Mouse (Mus musculus) embryonic facial prominence, embryonic 15.5 days (tissue): ENCODE results near the gene Aars2. TPM values are rescaled to one million over a fixed set of nuclear protein-coding genes. Genes with fewer than 3 reads are reported as not detected.

Experiments
- ATAC-seq: fragments of 200-750 bp; cut with Nextera tagmentation; 2 replicates; pipeline ENCODE4 v1.8.0; 2017; ENCODE audit warnings: low read depth, moderate TSS enrichment; ENCODE audit not compliant: insufficient number of reproducible peaks, low FRiP score, low TSS enrichment
- H3K27ac ChIP-seq: fragments of 300-500 bp; sonication (generic); replicated peaks from 2 replicates; pipeline ENCODE4 v1.5.1; 2015; ENCODE audit warnings: mild to moderate bottlenecking, inconsistent platforms
- H3K27me3 ChIP-seq: fragments of 300-500 bp; sonication (generic); 2 replicates; pipeline ENCODE4 v1.6.1; 2015; ENCODE audit warnings: inconsistent platforms
- H3K36me3 ChIP-seq: fragments of 300-500 bp; sonication (generic); 2 replicates; pipeline ENCODE4 v1.6.1; 2015; ENCODE audit warnings: mild to moderate bottlenecking, inconsistent platforms
- H3K4me1 ChIP-seq: fragments of 300-500 bp; sonication (generic); 2 replicates; pipeline ENCODE4 v1.6.1; 2015; ENCODE audit warnings: inconsistent platforms
- H3K4me2 ChIP-seq: fragments of 300-500 bp; sonication (generic); replicated peaks from 2 replicates; pipeline ENCODE4 v1.6.1; 2015; ENCODE audit warnings: mild to moderate bottlenecking, inconsistent platforms
- H3K4me3 ChIP-seq: fragments of 300-500 bp; sonication (generic); replicated peaks from 2 replicates; pipeline ENCODE4 v1.5.1; 2015; ENCODE audit warnings: mild to moderate bottlenecking, inconsistent platforms
- H3K9ac ChIP-seq: fragments of 300-500 bp; sonication (generic); 2 replicates; pipeline ENCODE4 v1.6.1; 2015; ENCODE audit warnings: inconsistent platforms
- H3K9me3 ChIP-seq: fragments of 300-500 bp; sonication (generic); replicated peaks from 2 replicates; pipeline ENCODE4 v1.6.1; 2016; ENCODE audit warnings: inconsistent platforms
- WGBS: fragments of 180-500 bp; shearing (Covaris S2); methylation state at CpG from one replicate; pipeline ENCODE4 v1.1.7; 2015; 5-methylcytosine and 5-hydroxymethylcytosine counted together
- polyA plus RNA-seq: library from polyadenylated mRNA; unstranded; fragments of >200 nt; fragmentation: Nextera tagmentation; extraction: Ambion mirVana; gene quantifications from 2 replicates; pipeline ENCODE4 v1.2.1, GENCODE M21; 2015

Gene Aars2
- polyA plus RNA-seq, 1 experiment from 2014 or later, result 15.8 TPM

DNA sequence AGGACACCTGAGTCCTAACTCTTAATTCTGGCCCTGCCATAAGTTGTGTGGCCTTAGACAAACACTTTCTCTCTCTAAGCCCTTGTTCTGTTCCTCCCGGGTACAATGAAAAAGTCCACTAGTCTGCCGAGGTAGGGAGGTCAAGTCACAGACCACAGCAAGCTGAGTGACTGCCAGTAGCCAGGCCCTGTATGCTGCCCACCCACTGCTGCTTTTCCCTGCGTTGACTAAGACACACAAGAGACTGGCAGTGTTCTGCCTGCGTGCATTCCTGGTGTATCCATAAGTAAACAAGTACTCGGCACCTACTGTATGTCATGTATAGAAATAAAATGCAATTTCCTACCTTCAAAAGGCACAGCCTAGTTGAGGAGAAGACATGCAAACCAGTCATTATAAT, 43.6 kb downstream of the Aars2 start:
- Histone ChIP-seq H3K4me3 (peak overlapping the region; percentile 62), H3K27me3 (peaks cover 47% of the 10 kb centered on the region)
- no peak for ATAC-seq

GRCm38 (mm10) chr17:45551249-45551796, 44.7 kb downstream of the Aars2 start:
- H3K27ac ChIP-seq, result no peak overlapping the region

More for the DNA sequence above, 43.6 kb downstream of the Aars2 start:
- H3K36me3 ChIP-seq, result no peaks in the 10 kb centered on the region
- H3K27ac ChIP-seq, result no peak overlapping the region
- H3K9me3 ChIP-seq, result no peaks in the 10 kb centered on the region
- H3K4me1 ChIP-seq, result peaks cover 16% of the 10 kb centered on the region
- H3K4me2 ChIP-seq, result peak overlapping the region; percentile 92; the same call in 1 of the 2 replicates
- no peak overlapping the region for H3K9ac ChIP-seq
- 26% methylated on average over 5 of the region's 5 CpGs for WGBS

GRCm38 (mm10) chr17:45551816-45552451, 45.3 kb downstream of the Aars2 start:
- no peaks in the 10 kb centered on the region for H3K36me3 ChIP-seq
- WGBS, result 7% methylated on average over 8 of the region's 8 CpGs
- H3K27me3 ChIP-seq, result peaks cover 37% of the 10 kb centered on the region
- H3K4me1 ChIP-seq, result peaks cover 21% of the 10 kb centered on the region
- H3K27ac ChIP-seq, result no peak overlapping the region
- H3K4me2 ChIP-seq, result no peak overlapping the region
- H3K4me3 ChIP-seq, result no peak overlapping the region
- no peaks in the 10 kb centered on the region for H3K9me3 ChIP-seq
- ATAC-seq, result no peak
- H3K9ac ChIP-seq, result no peak overlapping the region

More at GRCm38 (mm10) chr17:45551249-45551796, 44.7 kb downstream of the Aars2 start:
- WGBS, result 57% methylated on average over 7 of the region's 7 CpGs
- H3K9me3 ChIP-seq, result no peaks in the 10 kb centered on the region
- no peak overlapping the region for H3K9ac ChIP-seq
- peaks cover 17% of the 10 kb centered on the region for H3K4me1 ChIP-seq
- H3K36me3 ChIP-seq, result no peaks in the 10 kb centered on the region
- no peak overlapping the region for H3K4me3 ChIP-seq
- H3K4me2 ChIP-seq, result no peak overlapping the region
- ATAC-seq, result no peak
- H3K27me3 ChIP-seq, result peaks cover 37% of the 10 kb centered on the region

- peaks cover 30% of the 10 kb centered on the region for H3K27me3 ChIP-seq
- H3K4me3 ChIP-seq, result no peak overlapping the region
- no peak overlapping the region for H3K4me2 ChIP-seq
- H3K27ac ChIP-seq, result no peak overlapping the region
- WGBS, result 71% methylated on average over 3 of the region's 3 CpGs
- peaks cover 32% of the 10 kb centered on the region for H3K4me1 ChIP-seq
- H3K36me3 ChIP-seq, result no peaks in the 10 kb centered on the region
- no peak overlapping the region for H3K9ac ChIP-seq
- H3K9me3 ChIP-seq, result no peaks in the 10 kb centered on the region
- ATAC-seq, result no peak
Observed at GRCm38 (mm10) chr17:45553065-45553464, 46.4 kb downstream of the Aars2 start.

DNA sequence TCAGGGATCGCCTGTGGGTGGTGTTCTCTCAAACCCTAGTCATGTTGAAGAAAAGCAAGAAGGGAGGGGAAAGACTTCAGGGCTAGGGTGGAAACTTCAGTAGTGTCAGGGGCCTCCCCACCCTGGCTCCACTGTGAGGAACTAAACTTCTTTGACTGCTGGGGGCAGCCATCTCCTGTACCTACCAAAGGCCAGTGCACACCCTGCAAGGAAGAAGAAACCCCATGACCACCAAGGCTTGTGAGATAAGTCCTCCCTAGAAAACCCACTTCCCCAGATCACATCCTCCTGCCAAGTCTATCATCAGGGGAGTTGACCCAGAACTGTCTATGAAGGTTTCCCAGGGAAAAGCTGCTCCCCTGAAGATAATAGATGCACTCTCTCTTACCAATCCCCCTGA, 47.8 kb downstream of the Aars2 start:
- Histone ChIP-seq H3K36me3 (no peaks in the 10 kb centered on the region), H3K27me3 (peaks cover 29% of the 10 kb centered on the region), H3K9ac (no peak overlapping the region), H3K4me2 (no peak overlapping the region), H3K9me3 (no peaks in the 10 kb centered on the region), H3K27ac (no peak overlapping the region), H3K4me1 (peaks cover 27% of the 10 kb centered on the region), H3K4me3 (no peak overlapping the region)
- no peak for ATAC-seq
- 70% methylated on average over 1 of the region's 1 CpGs for WGBS

- Histone ChIP-seq H3K27me3 (peaks cover 28% of the 10 kb centered on the region), H3K4me2 (peak within 1 kb of the TSS; percentile 95), H3K9ac (peak within 1 kb of the TSS; percentile 35), H3K36me3 (no peaks in the 10 kb centered on the region), H3K4me3 (peak within 1 kb of the TSS; percentile 67), H3K9me3 (no peaks in the 10 kb centered on the region), H3K4me1 (peaks cover 23% of the 10 kb centered on the region), H3K27ac (no peak within 1 kb of the TSS)
- WGBS, result under 1% methylated on average over 45 of the region's 45 CpGs
- peak; percentile 71 for ATAC-seq
Observed at GRCm38 (mm10) chr17:45555452-45556106, 48.9 kb downstream of the Aars2 start, which contains the start of gene Nfkbie. Nfkbie (plus strand) TSS chr17:45555703.

- WGBS, result 3% methylated on average over 14 of the region's 14 CpGs
- ATAC-seq, result no peak
Observed at GRCm38 (mm10) chr17:45556107-45556489, 49.5 kb downstream of the Aars2 start.

GRCm38 (mm10) chr17:45556514-45557245, 50.0 kb downstream of the Aars2 start:
- Histone ChIP-seq H3K9me3 (no peaks in the 10 kb centered on the region), H3K4me1 (peaks cover 23% of the 10 kb centered on the region), H3K27ac (no peak overlapping the region), H3K36me3 (no peaks in the 10 kb centered on the region), H3K27me3 (peaks cover 18% of the 10 kb centered on the region), H3K9ac (no peak overlapping the region), H3K4me3 (peak overlapping the region; percentile 67), H3K4me2 (peak overlapping the region; percentile 95)
- no peak for ATAC-seq
- WGBS, result 57% methylated on average over 3 of the region's 3 CpGs

More at GRCm38 (mm10) chr17:45556107-45556489, 49.5 kb downstream of the Aars2 start:
- no peak overlapping the region for H3K27ac ChIP-seq
- peak overlapping the region; percentile 35 for H3K9ac ChIP-seq
- no peaks in the 10 kb centered on the region for H3K9me3 ChIP-seq
- H3K4me3 ChIP-seq, result peak overlapping the region; percentile 67
- no peaks in the 10 kb centered on the region for H3K36me3 ChIP-seq
- H3K4me2 ChIP-seq, result peak overlapping the region; percentile 95
- peaks cover 23% of the 10 kb centered on the region for H3K27me3 ChIP-seq
- peaks cover 23% of the 10 kb centered on the region for H3K4me1 ChIP-seq

- H3K9ac ChIP-seq, result no peak overlapping the region
Observed at GRCm38 (mm10) chr17:45557246-45557824, 50.7 kb downstream of the Aars2 start.

DNA sequence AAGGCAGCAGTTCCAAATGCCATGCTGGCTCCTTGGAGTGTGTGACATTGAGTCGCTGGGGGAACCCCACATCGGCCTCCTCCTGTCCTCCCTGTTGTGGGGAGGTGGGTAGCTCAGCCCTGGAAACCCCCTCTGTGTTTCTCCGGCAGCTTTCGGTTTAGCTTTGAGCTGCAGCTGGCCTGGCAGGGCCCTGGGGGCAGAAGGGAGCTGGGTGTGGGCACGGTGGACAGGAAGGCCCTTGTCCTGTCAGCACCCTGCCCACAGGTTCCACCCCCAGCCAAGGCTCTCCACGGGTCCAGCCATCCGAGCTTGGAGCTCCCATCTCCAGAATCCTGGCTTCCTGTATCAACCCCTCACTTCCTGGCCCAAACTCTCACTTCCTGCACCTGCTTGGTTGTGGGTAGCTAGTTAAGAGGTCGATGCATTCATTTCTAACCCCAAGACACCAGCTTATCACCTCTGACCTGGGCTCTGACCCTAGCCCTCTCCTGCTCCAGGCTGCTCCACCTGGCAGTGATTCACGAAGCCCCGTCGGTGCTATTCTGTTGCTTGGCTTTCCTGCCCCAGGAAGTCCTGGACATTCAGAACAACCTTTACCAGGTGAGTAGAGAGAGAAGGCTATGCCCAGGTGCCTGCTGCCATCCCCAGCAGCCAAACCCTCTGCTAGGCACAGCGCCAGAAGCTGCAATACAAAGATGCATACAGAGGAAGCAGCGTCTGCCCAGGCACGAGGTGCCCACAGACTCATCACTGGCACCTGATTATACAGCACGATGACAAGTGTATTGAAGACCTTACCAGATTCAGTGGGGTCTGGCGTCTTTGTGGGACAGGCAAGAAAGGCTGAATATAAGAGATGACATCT, 51.6 kb downstream of the Aars2 start:
- no peak overlapping the region for H3K9ac ChIP-seq
- no peak overlapping the region for H3K4me2 ChIP-seq
- WGBS, result 54% methylated on average over 16 of the region's 16 CpGs
- no peak overlapping the region for H3K4me3 ChIP-seq
- no peaks in the 10 kb centered on the region for H3K36me3 ChIP-seq
- H3K27me3 ChIP-seq, result peaks cover 12% of the 10 kb centered on the region
- no peak overlapping the region for H3K27ac ChIP-seq
- peaks cover 23% of the 10 kb centered on the region for H3K4me1 ChIP-seq
- no peaks in the 10 kb centered on the region for H3K9me3 ChIP-seq
- ATAC-seq, result no peak

More at GRCm38 (mm10) chr17:45557246-45557824, 50.7 kb downstream of the Aars2 start:
- H3K4me3 ChIP-seq, result no peak overlapping the region
- peaks cover 23% of the 10 kb centered on the region for H3K4me1 ChIP-seq
- no peaks in the 10 kb centered on the region for H3K9me3 ChIP-seq
- 68% methylated on average over 7 of the region's 7 CpGs for WGBS
- H3K27me3 ChIP-seq, result peaks cover 18% of the 10 kb centered on the region
- H3K4me2 ChIP-seq, result no peak overlapping the region
- ATAC-seq, result no peak
- no peaks in the 10 kb centered on the region for H3K36me3 ChIP-seq
- H3K27ac ChIP-seq, result no peak overlapping the region
